Mouse (Mus musculus) cerebellum, postnatal 36 days (tissue): ENCODE data around the gene Irs1.
A peak's percentile ranks its signal among the peaks of the same experiment; 100 is the strongest.

ENCODE experiments used
- DNase-seq, 2 experiments: peaks; one replicate each; pipeline ENCODE4 v3.0.0; 2021 to 2022; ENCODE audit warnings: mixed read lengths in 2 of 2

The Irs1 gene

GRCm38 (mm10) chr1:82288421-82288990 is 2.7 kb downstream of the Irs1 start:
- peak; percentile 26 to 32 for DNase-seq

GRCm38 (mm10) chr1:82287776-82288325 is 3.4 kb downstream of the Irs1 start:
- DNase-seq = peak; percentile 10 to 13

- DNase-seq = peak; percentile 18 to 40
Observed at GRCm38 (mm10) chr1:82287052-82287775, 4.0 kb downstream of the Irs1 start.

- DNase-seq = no peak
Observed at GRCm38 (mm10) chr1:82286190-82287051, 4.8 kb downstream of the Irs1 start.

GRCm38 (mm10) chr1:82285461-82286189 is 5.6 kb downstream of the Irs1 start:
- DNase-seq = no peak

- DNase-seq = no peak
Observed at GRCm38 (mm10) chr1:82284403-82284802, 6.8 kb downstream of the Irs1 start.

GRCm38 (mm10) chr1:82283901-82284301 is 7.3 kb downstream of the Irs1 start:
- DNase-seq = peak; percentile 14 to 47

- DNase-seq = peak; percentile 85 to 89
Observed at GRCm38 (mm10) chr1:82282992-82283611, 8.1 kb downstream of the Irs1 start.

GRCm38 (mm10) chr1:82281823-82282222 is 9.4 kb downstream of the Irs1 start:
- no peak for DNase-seq

- no peak for DNase-seq
Observed at GRCm38 (mm10) chr1:82279768-82280167, 11.4 kb downstream of the Irs1 start.

- DNase-seq = no peak
Observed at GRCm38 (mm10) chr1:82274361-82274760, 16.9 kb downstream of the Irs1 start.

GRCm38 (mm10) chr1:82273529-82273928 is 17.7 kb downstream of the Irs1 start:
- no peak for DNase-seq

GRCm38 (mm10) chr1:82272231-82272630 is 19.0 kb downstream of the Irs1 start:
- DNase-seq = no peak

GRCm38 (mm10) chr1:82267547-82267946 is 23.7 kb downstream of the Irs1 start:
- no peak for DNase-seq

- peak; percentile 87 to 88 for DNase-seq
Observed at GRCm38 (mm10) chr1:82262331-82262730, 28.9 kb downstream of the Irs1 start.

GRCm38 (mm10) chr1:82261638-82262037 is 29.6 kb downstream of the Irs1 start:
- DNase-seq = no peak

GRCm38 (mm10) chr1:82261053-82261618 is 30.1 kb downstream of the Irs1 start:
- peak; percentile 44 to 47 for DNase-seq

- DNase-seq = no peak
Observed at GRCm38 (mm10) chr1:82260055-82260454, 31.2 kb downstream of the Irs1 start.

- no peak for DNase-seq
Observed at GRCm38 (mm10) chr1:82258331-82258730, 32.9 kb downstream of the Irs1 start.

- DNase-seq = no peak
Observed at GRCm38 (mm10) chr1:82257457-82257856, 33.8 kb downstream of the Irs1 start.

- DNase-seq = no peak
Observed at GRCm38 (mm10) chr1:82253789-82254445, 37.3 kb downstream of the Irs1 start.
